ENCODE assay signal across 8 mouse cellular contexts in genomic region chr12:111442309-111443010, GRCm38 (mm10). TPM values are rescaled to one million over a fixed set of nuclear protein-coding genes. Genes with fewer than 3 reads are reported as not detected.
DNase-seq lines count a peak whose midpoint lies in the region; ATAC-seq and TF ChIP-seq lines count a peak whose summit lies in the region.

TSS of gene Tnfaip2 (plus strand) at chr12:111442469.

- ATAC-seq in hindbrain, embryonic 16.5 days, result peak; percentile 58
- peak; percentile 79 for ATAC-seq in liver, embryonic 13.5 days (ENCODE audit: low read depth)

- H3K27me3 ChIP-seq in hindbrain, embryonic 16.5 days (replicated peaks; ENCODE audit: control insufficient read depth, insufficient read depth, low read length), result peaks cover 62% of the 10 kb centered on the region
- H3K27me3 ChIP-seq in liver, embryonic 13.5 days, result peaks cover 33% of the 10 kb centered on the region
- H3K27me3 ChIP-seq in myocyte (ENCODE audit: control insufficient read depth, insufficient read depth, insufficient read length), result no peaks in the 10 kb centered on the region

- peak within 1 kb of the TSS; percentile 15; the same call in 1 of the 2 replicates for H3K27ac ChIP-seq in brown adipose tissue, adult 24 weeks (replicated peaks; ENCODE audit: low read depth, low read length)
- H3K27ac ChIP-seq in hindbrain, embryonic 16.5 days (ENCODE audit: low read depth, low read length), result no peak within 1 kb of the TSS
- peak within 1 kb of the TSS; percentile 100 for H3K27ac ChIP-seq in liver, embryonic 13.5 days

- peaks cover 5% of the 10 kb centered on the region; the same call in 1 of the 2 replicates for H3K4me1 ChIP-seq in brown adipose tissue, adult 24 weeks (ENCODE audit: control insufficient read depth, insufficient read depth, insufficient read length, low read length)
- peaks cover 17% of the 10 kb centered on the region for H3K4me1 ChIP-seq in hindbrain, embryonic 16.5 days (ENCODE audit: control insufficient read depth, insufficient read depth, low read depth, low read length)
- H3K4me1 ChIP-seq in liver, embryonic 13.5 days (replicated peaks), result peaks cover 84% of the 10 kb centered on the region

- peak; percentile 76 for DNase-seq in MN1 (ENCODE audit: low spot score)
- peak; percentile 78 to 84 for DNase-seq in gastrocnemius, adult 8-10 months (ENCODE audit: low spot score in 2 of 2)
- peak; percentile 90 for DNase-seq in liver, embryonic 13.5 days
- peak; percentile 78 to 87 for DNase-seq in urinary bladder, postnatal 36 days (ENCODE audit: low spot score in 2 of 2)
- DNase-seq in right cerebral cortex, adult 18-20 months, result no peak

- H3K9ac ChIP-seq in hindbrain, embryonic 16.5 days (ENCODE audit: low read depth, low read length), result peak within 1 kb of the TSS; percentile 39; the same call in 1 of the 2 replicates
- peak within 1 kb of the TSS; percentile 98 for H3K9ac ChIP-seq in liver, embryonic 13.5 days

- under 1% methylated on average over 48 of the region's 48 CpGs for WGBS in hindbrain, embryonic 16.5 days
- under 1% methylated on average over 48 of the region's 48 CpGs for WGBS in liver, embryonic 13.5 days (ENCODE audit: insufficient replicate concordance)

- peak within 1 kb of the TSS; percentile 83 for H3K4me2 ChIP-seq in hindbrain, embryonic 16.5 days (ENCODE audit: low read length)
- peak within 1 kb of the TSS; percentile 96 for H3K4me2 ChIP-seq in liver, embryonic 13.5 days
- peak within 1 kb of the TSS; percentile 84 for H3K4me2 ChIP-seq in myocyte (ENCODE audit: low read depth)

- H3K4me3 ChIP-seq in brown adipose tissue, adult 24 weeks (ENCODE audit: insufficient read depth, low read depth, low read length), result peak within 1 kb of the TSS; percentile 59
- peak within 1 kb of the TSS; percentile 39 for H3K4me3 ChIP-seq in hindbrain, embryonic 16.5 days (ENCODE audit: low read length)
- H3K4me3 ChIP-seq in liver, embryonic 13.5 days (replicated peaks), result peak within 1 kb of the TSS; percentile 80
- peak within 1 kb of the TSS; percentile 99 for H3K4me3 ChIP-seq in myocyte

- H3K79me2 ChIP-seq in myocyte (ENCODE audit: control insufficient read depth, insufficient read depth), result peaks cover 46% of the 10 kb centered on the region

- H3K9me3 ChIP-seq in hindbrain, embryonic 16.5 days (ENCODE audit: control insufficient read depth, low read length), result no peaks in the 10 kb centered on the region
- no peaks in the 10 kb centered on the region for H3K9me3 ChIP-seq in liver, embryonic 13.5 days (replicated peaks)

- H3ac ChIP-seq in myocyte (ENCODE audit: control insufficient read depth, insufficient read length), result peak within 1 kb of the TSS; percentile 35

- no peaks in the 10 kb centered on the region for H3K36me3 ChIP-seq in hindbrain, embryonic 16.5 days (ENCODE audit: control insufficient read depth, insufficient read depth, low read length)
- peaks cover 35% of the 10 kb centered on the region for H3K36me3 ChIP-seq in liver, embryonic 13.5 days
- peaks cover 3% of the 10 kb centered on the region for H3K36me3 ChIP-seq in myocyte (ENCODE audit: control insufficient read depth, insufficient read depth)

- TF ChIP-seq POLR2A in myocyte (IDR thresholded peaks at IDR 0.05; ENCODE audit: insufficient read length, low read depth), result no peak

TF ChIP-seq in myocyte, 11 proteins besides CTCF, POLR2A, EP300 and RAD21:
- TF ChIP-seq REST (IDR thresholded peaks at IDR 0.05; ENCODE audit: insufficient read depth, insufficient read length) (no peak), POLR2AphosphoS2 (IDR thresholded peaks at IDR 0.05; ENCODE audit: insufficient read length, low read depth) (no peak), TCF3 (IDR thresholded peaks at IDR 0.05; ENCODE audit: insufficient read length, low read depth) (no peak), MYOD1 (IDR thresholded peaks at IDR 0.05; ENCODE audit: control insufficient read depth in 1 of 3, insufficient read length in 2 of 3, low read depth in 2 of 3) (no peak), TCF12 (IDR thresholded peaks at IDR 0.05; ENCODE audit: insufficient read depth, poor library complexity, severe bottlenecking) (no peak), CEBPB (IDR thresholded peaks at IDR 0.05; ENCODE audit: insufficient read depth, poor library complexity, severe bottlenecking) (no peak), MAX (IDR thresholded peaks at IDR 0.05; ENCODE audit: low read depth) (no peak)

RNA-seq across cellular contexts. Expression of gene Tnfaip2, which starts in this region (rescaled TPM):
- 3.3 and 3.6 TPM in 2 replicates for polyA plus RNA-seq in brown adipose tissue, adult 24 weeks (2012; ENCODE audit: insufficient read depth, insufficient read length, missing spikeins)
- 10 to 100 TPM; 17.0 to 41.0 (median 32.6) TPM for total RNA-seq in gastrocnemius, adult 8-10 months (2022)
- polyA plus RNA-seq in hindbrain, embryonic 16.5 days (2015; fragmentation: Nextera tagmentation; extraction: Ambion mirVana), result 0.79 and 1.2 TPM in 2 replicates
- polyA plus RNA-seq in liver, embryonic 13.5 days (2015; fragmentation: Nextera tagmentation; extraction: Ambion mirVana), result 92.1 and 96.6 TPM in 2 replicates
- polyA plus RNA-seq in myocyte (2012; fragmentation: generic; extraction: Trizol), result 169 TPM

Comparison
In these comparisons a context has a peak if more than half of its experiments do, and no peak if none do; other contexts are left out.
1. RNA of gene Tnfaip2 (polyA plus RNA-seq): 169 TPM in myocyte (single experiment) and 92.1 to 96.6 TPM in liver, embryonic 13.5 days; 3.3 to 3.6 TPM in brown adipose tissue, adult 24 weeks and 0.79 to 1.2 TPM in hindbrain, embryonic 16.5 days; every median in the first group is over 10 times any median in the second.
2. H3K4me3 ChIP-seq: peak in every context shown above with its lines; median percentile 99 in myocyte; 80 in liver, embryonic 13.5 days; 59 in brown adipose tissue, adult 24 weeks; 39 in hindbrain, embryonic 16.5 days.
3. Peak in every context shown above with its lines, with median percentiles within 50 percentile points of each other: H3K4me2 ChIP-seq.